15 mouse cellular contexts compared by ENCODE assay signal in genomic region chr17:25555159-25555558, GRCm38 (mm10). TPM values are rescaled to one million over a fixed set of nuclear protein-coding genes. Genes with fewer than 3 reads are reported as not detected.
DNase-seq lines count a peak whose midpoint lies in the region; ATAC-seq lines count a peak whose summit lies in the region.
"Had no signal": no experiment of that assay in that cellular context is flagged by ENCODE, and none has a peak within 500 bp of the region (broad histone marks: within the 10 kb centered on the region; RNA-seq: fewer than 3 reads in every experiment).

No protein-coding gene starts in this region.

- H3K27ac ChIP-seq in heart, embryonic 15.5 days = no peak overlapping the region; the same call in 1 of the 2 replicates
- H3K27ac ChIP-seq in hindbrain, embryonic 10.5 days = peak overlapping the region; percentile 88

- WGBS in heart, embryonic 15.5 days = 44% methylated on average over 3 of the region's 3 CpGs
- 46% methylated on average over 3 of the region's 3 CpGs for WGBS in hindbrain, embryonic 10.5 days

- H3K4me2 ChIP-seq in heart, embryonic 15.5 days = no peak overlapping the region

- peaks cover 22% of the 10 kb centered on the region for H3K4me1 ChIP-seq in heart, embryonic 15.5 days (replicated peaks)
- peaks cover 40% of the 10 kb centered on the region for H3K4me1 ChIP-seq in hindbrain, embryonic 10.5 days (replicated peaks)

- no peaks in the 10 kb centered on the region for H3K9me3 ChIP-seq in heart, embryonic 15.5 days (replicated peaks)
- H3K9me3 ChIP-seq in hindbrain, embryonic 10.5 days = no peaks in the 10 kb centered on the region

- no peak overlapping the region for H3K4me3 ChIP-seq in heart, embryonic 15.5 days
- no peak overlapping the region for H3K4me3 ChIP-seq in hindbrain, embryonic 10.5 days

- H3K36me3 ChIP-seq in heart, embryonic 15.5 days = no peaks in the 10 kb centered on the region
- no peaks in the 10 kb centered on the region for H3K36me3 ChIP-seq in hindbrain, embryonic 10.5 days

- DNase-seq in heart, adult 9 months (ENCODE audit: low spot score in 2 of 2) = no peak
- peak; percentile 43 for DNase-seq in embryo, embryonic 10 days (ENCODE audit: low spot score)
- DNase-seq in hindbrain, embryonic 10.5 days (ENCODE audit: low spot score) = peak; percentile 35
- DNase-seq in neural tube, embryonic 10.5 days (ENCODE audit: extremely low spot score, low spot score) = peak; percentile 47
- no peak for DNase-seq in kidney, adult 8-10 months
- no peak for DNase-seq in cerebellum, adult 9-11 months
- DNase-seq: cerebellum, postnatal 36 days; lung, postnatal 36 days; right cerebral cortex, postnatal 4 days had no signal

- peaks cover 18% of the 10 kb centered on the region for H3K27me3 ChIP-seq in heart, embryonic 15.5 days
- peaks cover 40% of the 10 kb centered on the region for H3K27me3 ChIP-seq in hindbrain, embryonic 10.5 days (ENCODE audit: insufficient read depth, poor library complexity, severe bottlenecking)

- H3K9ac ChIP-seq in heart, embryonic 15.5 days = 0 out of 2 replicates have a peak overlapping the region, but pooled peaks have one; percentile 25

- 0 out of 2 replicates have a peak, but pooled peaks have one; percentile 39 for ATAC-seq in heart, embryonic 15.5 days (replicated peaks; ENCODE audit: insufficient number of reproducible peaks, insufficient read depth, low FRiP score, low read depth)
- no peak for ATAC-seq in monocyte, adult 5-6 weeks (replicated peaks; ENCODE audit: insufficient number of reproducible peaks, low FRiP score, low TSS enrichment, poor library complexity, severe bottlenecking)
- ATAC-seq: CD4-positive, CD25-positive, alpha-beta regulatory T cell, adult 4 months; inflammation-experienced regulatory T-cells, adult 6 months had no signal

RNA-seq across cellular contexts. Expression of gene Sox8, which starts 15.3 kb away (rescaled TPM):
- 0.73 and 1.5 TPM in 2 replicates for polyA plus RNA-seq in heart, embryonic 15.5 days (2015; fragmentation: Nextera tagmentation; extraction: Ambion mirVana)
- 9.1 and 10.7 TPM in 2 replicates for polyA plus RNA-seq in hindbrain, embryonic 10.5 days (2016; fragmentation: Nextera tagmentation; extraction: Ambion mirVana)
- total RNA-seq in monocyte, adult 5-6 weeks (2017) = 1.2 TPM in 1 of 3 replicates, not detected in the others
- polyA plus RNA-seq: CD4-positive, CD25-positive, alpha-beta regulatory T cell, adult 4 months; inflammation-experienced regulatory T-cells, adult 6 months had no signal

RNA-seq across cellular contexts. Expression of gene Lmf1, which starts 23.7 kb away (rescaled TPM):
- polyA plus RNA-seq in heart, embryonic 15.5 days (2015; fragmentation: Nextera tagmentation; extraction: Ambion mirVana) = 33.0 and 34.7 TPM in 2 replicates
- polyA plus RNA-seq in hindbrain, embryonic 10.5 days (2016; fragmentation: Nextera tagmentation; extraction: Ambion mirVana) = 27.3 and 29.4 TPM in 2 replicates
- 10.4 to 17.8 TPM (median 11.8 TPM) in 3 replicates for total RNA-seq in monocyte, adult 5-6 weeks (2017)

RNA-seq across cellular contexts. Expression of gene Sstr5, which starts 58.1 kb away (rescaled TPM):
- polyA plus RNA-seq in heart, embryonic 15.5 days (2015; fragmentation: Nextera tagmentation; extraction: Ambion mirVana) = 0.06 and 0.20 TPM in 2 replicates
- polyA plus RNA-seq in hindbrain, embryonic 10.5 days (2016; fragmentation: Nextera tagmentation; extraction: Ambion mirVana) = 0.06 and 0.27 TPM in 2 replicates
- not detected in 3 replicates for total RNA-seq in monocyte, adult 5-6 weeks (2017)
- total RNA-seq: gastrocnemius, adult 18-20 months had no signal
- polyA plus RNA-seq: CD4-positive, CD25-positive, alpha-beta regulatory T cell, adult 4 months; inflammation-experienced regulatory T-cells, adult 6 months; neural tube, embryonic 11.5 days had no signal

Comparison
In these comparisons a context has a peak if more than half of its experiments do, and no peak if none do; other contexts are left out.
1. DNase-seq: peak in embryo, embryonic 10 days (single experiment), hindbrain, embryonic 10.5 days (single experiment) and neural tube, embryonic 10.5 days (single experiment); none in heart, adult 9 months (0 of 2), kidney, adult 8-10 months (0 of 2) and cerebellum, adult 9-11 months (single experiment).